Mouse (Mus musculus) olfactory bulb, adult 2 months (tissue): ENCODE data around the gene Cpe. TPM values are rescaled to one million over a fixed set of nuclear protein-coding genes. Genes with fewer than 3 reads are reported as not detected.

Experiments used
- H3K27ac ChIP-seq: fragments of 200-500 bp; 2 replicates; pipeline ENCODE4 v1.5.1; 2012; ENCODE audit warnings: low read depth, low read length; ENCODE audit not compliant: insufficient read depth
- H3K4me1 ChIP-seq: fragments of 200-500 bp; 2 replicates; pipeline ENCODE4 v1.6.1; 2012; ENCODE audit warnings: low read length; ENCODE audit not compliant: control insufficient read depth, insufficient read depth
- H3K4me3 ChIP-seq: fragments of 200-500 bp; 2 replicates; pipeline ENCODE4 v1.5.1; 2012; ENCODE audit warnings: mild to moderate bottlenecking, low read depth, low read length, moderate library complexity; ENCODE audit not compliant: insufficient read depth
- CTCF ChIP-seq: fragments of 200-500 bp; IDR thresholded peaks from 2 replicates; pipeline ENCODE4 v1.5.1; 2012; ENCODE audit warnings: low read depth, mild to moderate bottlenecking, low read length, moderate library complexity; ENCODE audit not compliant: insufficient read depth
- POLR2A ChIP-seq: fragments of 200-500 bp; IDR thresholded peaks from 2 replicates; pipeline ENCODE4 v1.6.1; 2012; ENCODE audit warnings: mild to moderate bottlenecking, low read depth, low read length, moderate library complexity; ENCODE audit not compliant: insufficient read depth
- WGBS: fragments of 180-500 bp; shearing (Covaris S2); methylation state at CpG from one replicate; pipeline ENCODE4 v1.1.7; 2018; 5-methylcytosine and 5-hydroxymethylcytosine counted together
- polyA plus RNA-seq: library from polyadenylated mRNA; stranded (reverse); fragments of >200 nt; gene quantifications from 2 replicates; pipeline ENCODE4 v1.2.4, GENCODE M21; 2012; ENCODE audit warnings: low replicate concordance; ENCODE audit not compliant: missing spikeins, insufficient read depth, insufficient read length

The Cpe gene
- polyA plus RNA-seq, 1 experiment, result 578 TPM

- TF ChIP-seq POLR2A, result no peak
- TF ChIP-seq CTCF, result no peak
- WGBS, result 87% methylated on average over 5 of the region's 5 CpGs
- peak overlapping the region; percentile 3; the same call in 1 of the 2 replicates for H3K27ac ChIP-seq
Observed at GRCm38 (mm10) chr8:64646421-64646820, 46.4 kb downstream of the Cpe start.

GRCm38 (mm10) chr8:64644108-64645005 is 48.5 kb downstream of the Cpe start:
- 65% methylated on average over 12 of the region's 12 CpGs for WGBS
- Histone ChIP-seq H3K27ac (peak overlapping the region; percentile 46), H3K4me1 (peaks cover 5% of the 10 kb centered on the region; the same call in 1 of the 2 replicates), H3K4me3 (no peak overlapping the region)
- TF ChIP-seq CTCF (no peak), POLR2A (no peak)

More at GRCm38 (mm10) chr8:64646421-64646820, 46.4 kb downstream of the Cpe start:
- Histone ChIP-seq H3K4me1 (peaks cover 5% of the 10 kb centered on the region; the same call in 1 of the 2 replicates), H3K4me3 (no peak overlapping the region)

GRCm38 (mm10) chr8:64643382-64643781 is 49.5 kb downstream of the Cpe start:
- H3K4me3 ChIP-seq, result no peak overlapping the region
- peaks cover 5% of the 10 kb centered on the region; the same call in 1 of the 2 replicates for H3K4me1 ChIP-seq
- H3K27ac ChIP-seq, result 0 out of 2 replicates have a peak overlapping the region, but pooled peaks have one; percentile 46
- TF ChIP-seq CTCF (no peak), POLR2A (no peak)
- 14% methylated on average over 4 of the region's 4 CpGs for WGBS

GRCm38 (mm10) chr8:64642799-64643198 is 50.1 kb downstream of the Cpe start:
- Histone ChIP-seq H3K4me3 (no peak overlapping the region), H3K4me1 (peaks cover 5% of the 10 kb centered on the region; the same call in 1 of the 2 replicates), H3K27ac (no peak overlapping the region)
- WGBS, result 97% methylated on average over 3 of the region's 3 CpGs
- TF ChIP-seq POLR2A, result no peak
- TF ChIP-seq CTCF, result no peak

GRCm38 (mm10) chr8:64640599-64640998 is 52.3 kb downstream of the Cpe start:
- Histone ChIP-seq H3K4me3 (no peak overlapping the region), H3K4me1 (no peaks in the 10 kb centered on the region), H3K27ac (no peak overlapping the region)
- 17% methylated on average over 1 of the region's 1 CpGs for WGBS
- TF ChIP-seq CTCF (no peak), POLR2A (no peak)

- Histone ChIP-seq H3K4me1 (no peaks in the 10 kb centered on the region), H3K27ac (no peak overlapping the region), H3K4me3 (no peak overlapping the region)
- WGBS, result 70% methylated on average over 5 of the region's 5 CpGs
- TF ChIP-seq POLR2A, result no peak
- TF ChIP-seq CTCF, result no peak
Observed at GRCm38 (mm10) chr8:64639676-64640075, 53.2 kb downstream of the Cpe start.

- H3K27ac ChIP-seq, result 0 out of 2 replicates have a peak overlapping the region, but pooled peaks have one; percentile 31
- no peak overlapping the region for H3K4me3 ChIP-seq
- 88% methylated on average over 3 of the region's 3 CpGs for WGBS
- H3K4me1 ChIP-seq, result no peaks in the 10 kb centered on the region
- TF ChIP-seq CTCF (no peak), POLR2A (no peak)
Observed at GRCm38 (mm10) chr8:64634901-64635300, 58.0 kb downstream of the Cpe start.

GRCm38 (mm10) chr8:64634131-64634865 is 58.6 kb downstream of the Cpe start:
- Histone ChIP-seq H3K27ac (peak overlapping the region; percentile 52; the same call in 1 of the 2 replicates), H3K4me3 (no peak overlapping the region), H3K4me1 (no peaks in the 10 kb centered on the region)
- no peak for TF ChIP-seq CTCF
- TF ChIP-seq POLR2A, result no peak
- WGBS, result 36% methylated on average over 8 of the region's 8 CpGs

- WGBS, result 78% methylated on average over 4 of the region's 4 CpGs
- no peak for TF ChIP-seq CTCF
- TF ChIP-seq POLR2A, result no peak
- H3K4me3 ChIP-seq, result no peak overlapping the region
- H3K4me1 ChIP-seq, result peaks cover 3% of the 10 kb centered on the region; the same call in 1 of the 2 replicates
- no peak overlapping the region for H3K27ac ChIP-seq
Observed at GRCm38 (mm10) chr8:64632169-64632568, 60.7 kb downstream of the Cpe start.

- 72% methylated on average over 2 of the region's 2 CpGs for WGBS
- no peak for TF ChIP-seq POLR2A
- no peak for TF ChIP-seq CTCF
- H3K4me3 ChIP-seq, result no peak overlapping the region
- no peak overlapping the region for H3K27ac ChIP-seq
- H3K4me1 ChIP-seq, result peaks cover 3% of the 10 kb centered on the region; the same call in 1 of the 2 replicates
Observed at GRCm38 (mm10) chr8:64631761-64632160, 61.1 kb downstream of the Cpe start.
